Mouse (Mus musculus) limb, embryonic 12.5 days (tissue): ENCODE results near the gene Toe1. TPM values are rescaled to one million over a fixed set of nuclear protein-coding genes. Genes with fewer than 3 reads are reported as not detected.
"Not testable (repeated sequence)": the region's sequence is repeated elsewhere in the genome, so short reads cannot be mapped to it uniquely, and the experiment has no call there.

Experiments
- ATAC-seq: fragments of 200-750 bp; cut with Nextera tagmentation; 2 replicates; pipeline ENCODE4 v1.8.0; 2017; ENCODE audit warnings: low read depth, moderate TSS enrichment; ENCODE audit not compliant: insufficient number of reproducible peaks, insufficient read depth, low FRiP score, low TSS enrichment
- H3K27ac ChIP-seq: fragments of 300-500 bp; sonication (generic); 2 replicates; pipeline ENCODE4 v1.5.1; 2016; ENCODE audit warnings: mild to moderate bottlenecking, moderate library complexity
- H3K27me3 ChIP-seq: fragments of 300-500 bp; sonication (generic); 2 replicates; pipeline ENCODE4 v1.6.1; 2016; ENCODE audit warnings: mild to moderate bottlenecking, moderate library complexity
- H3K36me3 ChIP-seq: fragments of 300-500 bp; sonication (generic); 2 replicates; pipeline ENCODE4 v1.6.1; 2016; ENCODE audit warnings: mild to moderate bottlenecking, moderate library complexity
- H3K4me1 ChIP-seq: fragments of 300-500 bp; sonication (generic); replicated peaks from 2 replicates; pipeline ENCODE4 v1.6.1; 2016
- H3K4me2 ChIP-seq: fragments of 300-500 bp; sonication (generic); 2 replicates; pipeline ENCODE4 v1.6.1; 2016; ENCODE audit warnings: mild to moderate bottlenecking, moderate library complexity
- H3K4me3 ChIP-seq: fragments of 300-500 bp; sonication (generic); replicated peaks from 2 replicates; pipeline ENCODE4 v1.5.1; 2016; ENCODE audit warnings: mild to moderate bottlenecking
- H3K9ac ChIP-seq: fragments of 300-500 bp; sonication (generic); replicated peaks from 2 replicates; pipeline ENCODE4 v1.6.1; 2016; ENCODE audit warnings: mild to moderate bottlenecking, moderate library complexity
- H3K9me3 ChIP-seq: fragments of 300-500 bp; sonication (generic); 2 replicates; pipeline ENCODE4 v1.6.1; 2016; ENCODE audit warnings: mild to moderate bottlenecking, moderate library complexity
- WGBS: fragments of 180-500 bp; shearing (Covaris S2); methylation state at CpG from one replicate; pipeline ENCODE4 v1.1.7; 2016; 5-methylcytosine and 5-hydroxymethylcytosine counted together
- polyA plus RNA-seq: library from polyadenylated mRNA; unstranded; fragments of >200 nt; fragmentation: Nextera tagmentation; extraction: Ambion mirVana; gene quantifications from 2 replicates; pipeline ENCODE4 v1.2.1, GENCODE M21; 2016

Gene Toe1
- polyA plus RNA-seq: 39.1 and 40.8 TPM in 2 replicates

DNA sequence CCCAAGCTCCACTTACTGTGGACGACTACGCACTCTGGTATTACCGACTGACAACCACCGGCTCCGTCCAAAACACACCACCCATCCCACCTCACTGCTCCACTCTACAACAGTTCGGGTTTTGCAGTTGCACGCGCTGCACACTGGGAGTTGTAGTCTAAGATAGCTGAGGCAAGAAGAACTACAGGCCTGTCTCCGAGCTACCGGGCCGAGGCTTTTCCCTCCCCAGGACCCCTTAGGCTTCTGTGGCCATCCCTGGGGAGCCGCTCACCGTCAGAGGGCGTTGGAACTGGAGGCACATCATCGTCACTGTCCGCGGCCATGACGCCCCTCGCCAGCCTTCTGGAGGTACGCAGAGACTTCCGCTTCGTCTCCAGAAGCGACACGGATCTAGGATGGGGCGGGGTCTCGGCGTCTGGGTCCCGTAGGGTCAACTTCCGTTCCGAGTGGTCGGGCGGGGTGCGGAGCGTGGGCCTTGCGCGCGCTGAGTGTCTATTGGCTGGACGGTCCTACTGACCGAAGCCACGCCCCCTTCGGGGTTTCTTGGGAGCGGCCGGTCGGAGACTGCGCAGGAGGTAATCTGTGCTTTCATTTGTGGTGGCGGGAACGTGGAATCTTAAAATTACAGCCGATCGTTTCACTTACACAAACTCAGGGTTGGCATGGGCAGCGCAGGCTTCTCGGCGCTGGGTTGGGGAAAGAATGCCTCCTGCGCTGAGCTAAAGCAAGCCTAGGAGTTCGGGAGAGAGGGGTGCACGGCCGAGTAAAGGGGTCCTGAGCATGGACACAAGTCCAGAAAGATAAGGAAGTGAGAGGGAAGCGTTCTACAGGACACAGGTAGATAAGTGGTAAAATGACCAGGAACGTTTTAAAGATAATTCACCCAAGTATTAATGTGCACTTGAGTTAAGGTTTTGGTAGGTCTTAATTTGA is at the start of gene Toe1, which contains the start of gene Mutyh:
Gene Toe1, minus strand, starts transcription at position 444 of the 933 bp plus-strand sequence.
Gene Mutyh, plus strand, starts transcription at position 527 of the 933 bp plus-strand sequence.
- ATAC-seq: peak; percentile 93
- under 1% methylated on average over 58 of the region's 58 CpGs for WGBS
- peaks cover 43% of the 10 kb centered on the region for H3K36me3 ChIP-seq

DNA sequence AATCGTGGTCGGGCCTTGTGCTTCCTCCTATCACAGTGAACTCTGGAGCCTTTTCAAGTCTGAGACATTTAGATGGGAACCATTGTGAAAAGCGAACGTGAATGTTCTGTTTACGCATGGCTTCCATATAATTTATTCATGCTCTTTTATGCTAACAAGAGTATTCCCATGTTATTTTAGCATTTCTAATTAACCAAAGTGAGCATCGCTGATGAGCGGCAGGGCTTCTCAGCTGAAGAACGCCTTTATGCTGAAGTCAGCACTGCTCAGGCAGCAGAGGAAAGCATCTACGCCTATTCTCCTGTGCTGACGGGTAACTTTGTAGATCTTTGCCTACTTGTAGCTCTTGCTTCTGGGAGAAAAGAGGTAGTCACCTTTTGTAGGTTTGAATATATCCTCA is 49.8 kb upstream of the Toe1 start:
- Histone ChIP-seq H3K27me3 (no peaks in the 10 kb centered on the region), H3K4me2 (no peak overlapping the region), H3K9ac (no peak overlapping the region), H3K9me3 (no peaks in the 10 kb centered on the region), H3K4me1 (no peaks in the 10 kb centered on the region), H3K36me3 (no peaks in the 10 kb centered on the region), H3K4me3 (no peak overlapping the region), H3K27ac (no peak overlapping the region)
- no peak for ATAC-seq
- WGBS: 93% methylated on average over 10 of the region's 10 CpGs

More for the DNA sequence above, at the start of gene Toe1, which contains the start of gene Mutyh:
- Histone ChIP-seq H3K4me1 (peaks cover 11% of the 10 kb centered on the region), H3K27me3 (no peaks in the 10 kb centered on the region), H3K4me2 (peak within 1 kb of the TSS; percentile 71), H3K4me3 (peak within 1 kb of the TSS; percentile 67), H3K9ac (peak within 1 kb of the TSS; percentile 66), H3K9me3 (no peaks in the 10 kb centered on the region), H3K27ac (peak within 1 kb of the TSS; percentile 85)

DNA sequence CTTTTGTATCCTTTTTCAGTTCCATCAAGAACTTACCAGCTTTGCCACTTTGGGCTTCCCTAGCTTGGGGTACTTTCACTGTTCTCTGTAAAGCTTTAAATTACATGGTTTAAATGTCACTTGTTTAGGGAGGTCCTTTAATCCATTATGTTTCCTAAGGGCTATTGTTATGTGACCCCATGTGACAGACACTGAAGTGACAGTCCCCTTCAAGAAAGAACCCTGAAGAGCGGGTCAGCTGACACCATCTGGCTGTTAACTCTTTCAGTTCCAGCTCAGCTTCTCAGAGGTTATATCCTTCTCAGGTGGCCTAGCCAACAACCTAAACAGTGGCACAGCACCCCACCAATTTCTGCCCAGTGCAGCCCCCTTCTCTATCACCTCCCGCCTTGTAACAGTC is 46.8 kb upstream of the Toe1 start:
- H3K36me3 ChIP-seq: no peaks in the 10 kb centered on the region
- no peak for ATAC-seq
- H3K27ac ChIP-seq: no peak overlapping the region
- H3K4me3 ChIP-seq: no peak overlapping the region
- H3K4me2 ChIP-seq: no peak overlapping the region
- no peaks in the 10 kb centered on the region for H3K4me1 ChIP-seq
- WGBS: 28% methylated on average over 2 of the region's 2 CpGs
- no peaks in the 10 kb centered on the region for H3K9me3 ChIP-seq
- no peak overlapping the region for H3K9ac ChIP-seq
- H3K27me3 ChIP-seq: no peaks in the 10 kb centered on the region

DNA sequence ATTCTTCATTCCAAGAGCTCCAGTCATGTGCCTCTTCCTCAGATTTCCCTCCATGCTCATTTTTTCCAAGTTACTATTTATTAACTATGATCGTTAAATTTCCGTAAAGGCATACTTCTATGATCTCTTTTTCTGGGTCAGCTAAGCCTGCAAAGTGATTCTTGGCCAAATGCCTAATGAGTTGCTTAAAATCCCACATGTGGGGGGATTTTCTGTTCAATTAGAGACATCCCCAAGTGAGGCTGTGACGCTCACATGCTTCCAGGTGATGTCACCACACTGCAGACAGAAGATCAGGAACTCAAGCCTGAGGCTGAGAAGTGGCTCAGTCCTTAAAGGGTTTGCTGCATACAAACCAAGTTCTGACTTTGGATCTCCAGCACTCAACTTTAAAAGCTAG is 42.5 kb upstream of the Toe1 start:
- H3K27me3 ChIP-seq: 0 out of 2 replicates have a peak, but pooled peaks cover 3% of the 10 kb centered on the region
- H3K27ac ChIP-seq: no peak overlapping the region
- no peak overlapping the region for H3K4me3 ChIP-seq
- H3K4me2 ChIP-seq: no peak overlapping the region
- no peaks in the 10 kb centered on the region for H3K4me1 ChIP-seq
- WGBS: 74% methylated on average over 3 of the region's 3 CpGs
- H3K9ac ChIP-seq: no peak overlapping the region
- H3K9me3 ChIP-seq: no peaks in the 10 kb centered on the region
- H3K36me3 ChIP-seq: no peaks in the 10 kb centered on the region
- ATAC-seq: no peak

DNA sequence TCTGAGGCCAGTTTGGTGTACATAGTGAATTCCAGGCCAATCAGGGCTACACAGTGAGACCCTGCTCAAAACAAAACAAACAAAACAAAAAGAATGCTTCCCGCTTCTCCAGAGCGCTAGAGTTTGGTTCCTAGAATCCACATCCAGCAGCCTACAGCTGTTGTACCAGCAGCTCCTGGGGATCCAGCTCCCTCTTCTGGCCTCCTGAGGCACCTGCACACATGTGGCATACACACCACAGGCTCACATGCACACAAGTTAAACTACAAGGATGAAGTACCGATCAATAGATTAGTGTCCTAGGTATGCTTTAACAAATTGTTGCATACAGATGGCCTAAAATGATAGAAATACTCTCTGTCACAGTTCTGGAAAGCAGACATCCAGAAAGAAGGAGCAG is 36.9 kb upstream of the Toe1 start:
- Histone ChIP-seq H3K4me1 (no peaks in the 10 kb centered on the region), H3K36me3 (no peaks in the 10 kb centered on the region), H3K4me2 (no peak overlapping the region), H3K9ac (no peak overlapping the region), H3K27ac (no peak overlapping the region), H3K27me3 (peaks cover 19% of the 10 kb centered on the region), H3K9me3 (no peaks in the 10 kb centered on the region), H3K4me3 (no peak overlapping the region)
- no peak for ATAC-seq
- 92% methylated on average over 3 of the region's 3 CpGs for WGBS

DNA sequence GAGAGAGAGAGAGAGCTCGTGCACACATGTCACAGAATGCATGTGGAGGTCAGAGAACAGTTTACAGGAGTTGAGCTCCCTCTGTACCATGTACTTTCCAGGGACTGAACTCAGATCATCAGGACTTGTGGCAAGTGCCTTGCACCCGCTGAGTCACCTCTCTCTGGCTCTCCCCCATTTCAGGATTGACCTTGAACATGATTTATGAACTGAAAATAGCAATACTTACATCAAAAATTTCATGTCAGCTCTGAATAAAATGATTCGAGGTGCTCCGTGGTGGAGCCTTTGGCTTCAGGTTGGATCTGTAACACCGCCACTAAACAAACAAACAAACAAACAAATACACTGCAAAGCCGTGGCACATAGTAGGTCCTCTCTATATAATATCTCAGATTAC is 33.4 kb upstream of the Toe1 start:
- Histone ChIP-seq H3K27me3 (peaks cover 20% of the 10 kb centered on the region), H3K9me3 (no peaks in the 10 kb centered on the region), H3K4me2 (no peak overlapping the region), H3K27ac (no peak overlapping the region), H3K9ac (no peak overlapping the region), H3K4me3 (no peak overlapping the region), H3K4me1 (no peaks in the 10 kb centered on the region), H3K36me3 (no peaks in the 10 kb centered on the region)
- 84% methylated on average over 6 of the region's 6 CpGs for WGBS
- no peak for ATAC-seq

DNA sequence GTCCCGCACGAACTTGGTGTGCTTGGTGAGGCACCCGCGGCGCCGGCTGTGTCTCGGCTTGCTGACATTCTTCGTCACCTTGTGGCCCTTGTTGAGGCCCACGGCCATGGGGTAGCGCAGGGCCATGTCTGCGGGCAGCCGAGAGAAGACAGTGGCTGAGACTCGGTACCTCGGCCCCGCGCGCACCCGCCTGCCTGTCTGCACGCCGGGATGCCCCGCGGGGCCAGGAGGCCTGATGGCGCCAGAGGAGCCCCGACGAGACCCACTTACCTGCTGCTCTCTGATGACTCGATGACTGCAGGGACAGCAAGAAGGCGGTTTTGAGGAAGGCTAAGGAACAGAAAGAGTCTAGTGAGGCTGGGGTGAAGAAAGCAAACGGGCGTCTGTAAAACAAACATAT is 32.7 kb upstream of the Toe1 start:
- WGBS: 28% methylated on average over 23 of the region's 29 CpGs
- not testable (repeated sequence) for H3K9ac ChIP-seq, ATAC-seq, H3K36me3 ChIP-seq, H3K27ac ChIP-seq, H3K9me3 ChIP-seq, H3K4me1 ChIP-seq
- H3K4me3 ChIP-seq: peak overlapping the region; percentile 19; the same call in 1 of the 2 replicates
- peak overlapping the region; percentile 46 for H3K4me2 ChIP-seq
- H3K27me3 ChIP-seq: peaks cover 20% of the 10 kb centered on the region

DNA sequence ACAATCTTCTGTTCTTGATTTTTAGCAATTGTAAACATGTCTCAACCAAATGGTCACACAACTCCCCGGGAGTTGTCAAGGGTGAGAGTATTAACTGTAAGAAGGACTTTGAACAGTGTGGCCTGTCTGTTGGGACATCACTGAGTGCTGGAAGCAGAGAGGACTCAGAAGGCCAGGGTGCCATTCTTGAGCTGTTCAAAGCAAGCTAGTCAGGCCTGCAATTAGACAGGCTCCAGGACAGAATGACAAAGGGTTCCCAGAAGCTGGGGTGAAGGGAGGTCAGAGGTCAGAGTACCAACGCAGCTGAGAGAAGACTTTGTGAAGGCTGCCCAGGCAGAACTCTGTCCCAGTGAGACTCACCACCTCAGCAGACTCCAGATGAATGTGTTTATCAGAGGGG is 31.6 kb upstream of the Toe1 start:
- H3K27me3 ChIP-seq: peaks cover 20% of the 10 kb centered on the region
- no peak for ATAC-seq
- WGBS: 26% methylated on average over 2 of the region's 2 CpGs
- H3K36me3 ChIP-seq: no peaks in the 10 kb centered on the region
- no peaks in the 10 kb centered on the region for H3K4me1 ChIP-seq
- no peak overlapping the region for H3K4me3 ChIP-seq
- H3K9ac ChIP-seq: no peak overlapping the region
- H3K4me2 ChIP-seq: no peak overlapping the region
- no peak overlapping the region for H3K27ac ChIP-seq
- H3K9me3 ChIP-seq: no peaks in the 10 kb centered on the region

DNA sequence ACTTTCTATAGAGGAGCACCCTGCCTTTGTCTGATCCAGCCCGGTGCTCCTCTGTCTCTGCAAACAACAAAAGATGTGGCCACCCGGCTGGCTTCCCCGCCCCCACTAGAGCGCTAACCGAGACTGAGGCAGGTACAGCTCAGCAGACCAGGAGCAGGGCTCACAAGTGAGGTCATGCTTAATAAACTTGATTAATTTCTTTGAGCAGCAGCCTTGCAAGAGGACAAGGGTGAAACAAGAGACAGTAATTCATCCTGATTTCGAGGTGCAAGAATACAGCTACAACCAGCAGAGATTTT is 22.6 kb upstream of the Toe1 start:
- ATAC-seq: no peak
- H3K27me3 ChIP-seq: no peaks in the 10 kb centered on the region
- H3K4me2 ChIP-seq: no peak overlapping the region
- H3K9me3 ChIP-seq: no peaks in the 10 kb centered on the region
- H3K9ac ChIP-seq: no peak overlapping the region
- no peak overlapping the region for H3K27ac ChIP-seq
- H3K4me3 ChIP-seq: no peak overlapping the region
- H3K4me1 ChIP-seq: peaks cover 5% of the 10 kb centered on the region; the same call in 1 of the 2 replicates
- no peaks in the 10 kb centered on the region for H3K36me3 ChIP-seq
- 31% methylated on average over 6 of the region's 6 CpGs for WGBS

DNA sequence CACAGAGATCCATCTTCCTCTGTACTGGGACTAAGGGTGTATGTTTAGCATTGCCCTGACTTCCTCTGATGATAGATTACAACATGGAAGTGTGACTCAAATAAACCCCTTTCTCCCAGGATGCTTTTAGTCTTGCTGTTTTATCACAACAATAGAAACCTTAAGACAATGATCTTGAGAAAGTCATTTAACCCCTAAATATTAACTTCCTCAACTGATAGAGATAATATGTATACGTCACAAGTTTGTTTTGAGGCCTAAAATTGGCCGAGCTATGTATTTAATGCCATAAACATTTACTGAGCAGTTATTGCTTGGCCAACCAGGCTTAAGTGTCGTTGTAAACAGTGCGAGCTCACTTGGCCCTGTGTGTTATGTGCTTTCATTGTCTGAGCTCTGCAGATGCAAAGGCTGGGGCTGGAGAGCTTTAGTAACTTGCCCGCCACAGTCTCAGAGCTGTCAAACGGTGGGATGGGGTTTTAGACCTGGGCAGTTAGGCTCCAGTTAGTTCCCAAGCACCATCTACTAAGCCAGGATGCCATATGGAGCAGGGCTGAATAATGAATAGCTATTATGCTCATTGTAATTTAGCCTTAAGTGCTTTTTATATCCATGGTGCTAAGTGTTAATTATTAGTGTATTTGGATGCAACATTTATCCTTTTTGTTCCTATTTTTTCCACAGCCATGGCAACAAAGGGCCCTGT is 22.1 kb upstream of the Toe1 start:
- H3K9ac ChIP-seq: 0 out of 2 replicates have a peak overlapping the region, but pooled peaks have one; percentile 37

DNA sequence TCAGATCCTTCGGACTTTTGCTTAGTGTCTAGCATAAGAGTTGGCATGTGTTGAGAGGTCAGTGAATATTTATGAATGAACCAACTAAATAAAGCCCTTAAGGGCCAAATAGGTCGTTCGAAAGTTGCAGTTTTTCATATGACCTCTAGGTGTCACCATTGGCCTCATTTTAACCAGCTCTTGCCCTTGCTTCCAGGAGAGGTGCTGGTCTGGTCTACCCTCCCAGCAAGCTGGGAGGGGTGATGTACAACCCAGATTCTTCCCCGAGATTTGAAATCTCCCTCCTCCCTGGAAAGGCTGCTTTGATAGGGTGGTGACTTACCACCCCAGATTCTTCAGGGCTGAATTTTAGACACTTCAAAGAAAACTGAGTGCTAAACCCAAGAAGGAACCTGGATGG is 20.4 kb upstream of the Toe1 start:
- Histone ChIP-seq H3K4me2 (no peak overlapping the region), H3K9ac (no peak overlapping the region), H3K27ac (no peak overlapping the region), H3K9me3 (no peaks in the 10 kb centered on the region), H3K4me3 (no peak overlapping the region), H3K27me3 (no peaks in the 10 kb centered on the region), H3K4me1 (peaks cover 5% of the 10 kb centered on the region; the same call in 1 of the 2 replicates), H3K36me3 (no peaks in the 10 kb centered on the region)
- whole genome bisulfite sequencing: 2% methylated on average over 4 of the region's 4 CpGs
- no peak for ATAC-seq

More for the DNA sequence above, 22.1 kb upstream of the Toe1 start:
- Histone ChIP-seq H3K9me3 (no peaks in the 10 kb centered on the region), H3K4me2 (no peak overlapping the region), H3K36me3 (no peaks in the 10 kb centered on the region), H3K27ac (no peak overlapping the region), H3K4me3 (no peak overlapping the region), H3K4me1 (peaks cover 5% of the 10 kb centered on the region; the same call in 1 of the 2 replicates), H3K27me3 (no peaks in the 10 kb centered on the region)
- ATAC-seq: no peak
- WGBS: 52% methylated on average over 6 of the region's 6 CpGs
